Mouse (Mus musculus) erythroblast, embryonic 14.5 days (primary cell): ENCODE data around the gene Trim80.

Experiments used
- GATA1 ChIP-seq: IDR thresholded peaks from 2 replicates; pipeline ENCODE4 v1.6.1; 2012; ENCODE audit warnings: low read length, inconsistent platforms, mixed read lengths
- TAL1 ChIP-seq: IDR thresholded peaks from 3 replicates; pipeline ENCODE4 v1.6.1; 2012; ENCODE audit warnings: low read length, inconsistent platforms, mixed read lengths

GRCm38 (mm10) chr11:115485155-115485554, 44.8 kb downstream of the Trim80 start:
- TF ChIP-seq GATA1, result no peak
- TF ChIP-seq TAL1, result no peak
